Mouse (Mus musculus) urinary bladder, postnatal 10 days (tissue): Measurements from ENCODE around the gene Rpusd3.

ENCODE experiments used
- DNase-seq: peaks from one replicate; pipeline ENCODE4 v3.0.0; 2022; ENCODE audit warnings: low spot score

Gene Rpusd3

DNA sequence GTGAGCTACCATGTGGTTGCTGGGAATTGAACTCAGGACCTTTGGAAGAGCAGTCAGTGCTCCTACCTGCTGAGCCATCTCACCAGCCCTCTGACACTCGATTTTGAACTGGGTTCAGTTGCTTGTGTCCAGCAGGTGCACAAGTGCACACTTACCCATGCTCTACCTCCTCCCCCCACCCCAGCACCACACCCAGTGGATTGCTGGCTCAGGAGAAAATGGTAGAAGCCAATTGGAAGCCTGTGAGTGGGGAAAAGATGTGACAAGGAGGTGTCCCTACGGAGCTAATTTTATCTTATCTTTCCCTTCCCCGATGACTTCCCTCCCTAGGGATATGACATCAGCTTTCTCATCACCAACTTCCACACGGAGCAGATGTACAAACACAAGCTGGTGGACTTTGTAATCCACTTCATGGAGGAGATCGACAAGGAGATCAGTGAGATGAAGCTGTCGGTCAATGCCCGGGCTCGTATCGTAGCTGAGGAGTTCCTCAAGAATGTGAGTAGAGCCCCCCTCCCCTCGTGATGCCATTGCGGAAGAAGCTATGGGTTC lies 33.9 kb downstream of the Rpusd3 start:
- no peak for DNase-seq

DNA sequence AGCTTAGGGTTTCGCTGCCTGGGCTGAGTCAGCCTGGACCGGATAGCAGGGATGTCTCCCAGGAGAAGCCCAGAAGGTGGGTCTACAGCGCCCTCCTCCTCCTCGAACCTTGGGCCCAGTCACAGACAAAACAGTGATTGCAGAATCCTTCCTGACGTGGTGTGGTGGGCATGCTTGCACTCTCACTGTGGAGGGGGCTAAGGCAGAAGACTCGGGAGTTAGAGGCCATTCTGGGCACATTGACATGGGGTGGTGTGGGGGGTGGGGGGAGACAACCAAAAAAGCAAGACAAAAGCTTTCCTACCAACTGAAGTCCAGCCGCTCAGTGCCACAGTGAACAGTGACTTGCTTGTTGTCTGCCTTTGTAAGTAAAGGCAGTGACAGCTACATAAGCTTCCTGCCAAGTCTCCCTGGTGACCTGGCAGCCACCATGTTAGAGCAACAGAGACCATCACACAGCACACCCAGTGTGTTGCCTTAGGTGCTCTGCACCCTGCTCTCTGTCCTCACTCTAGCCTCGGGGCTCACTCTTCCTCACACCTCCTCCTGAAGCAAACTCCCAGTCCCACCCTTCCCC lies 34.7 kb downstream of the Rpusd3 start:
- DNase-seq, result no peak

DNA sequence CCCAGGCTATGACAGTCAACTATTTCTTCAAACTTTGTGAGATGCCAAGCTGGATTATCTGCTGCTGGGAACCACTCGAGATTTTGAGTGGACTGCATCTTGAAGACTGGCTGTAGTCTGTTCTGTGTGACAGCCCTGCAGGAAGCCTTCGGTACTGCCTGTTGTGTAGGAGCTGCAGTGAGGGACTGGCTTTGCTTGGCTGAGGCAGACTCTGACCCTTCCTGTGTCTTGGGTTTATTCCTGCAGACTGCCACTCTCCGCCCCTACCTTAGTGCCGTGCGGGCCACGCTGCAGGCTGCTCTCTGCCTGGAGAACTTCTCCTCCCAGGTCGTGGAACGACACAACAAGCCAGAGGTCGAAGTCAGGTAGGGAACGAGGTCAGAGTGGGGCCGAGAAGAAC lies 38.7 kb downstream of the Rpusd3 start:
- DNase-seq, result no peak

DNA sequence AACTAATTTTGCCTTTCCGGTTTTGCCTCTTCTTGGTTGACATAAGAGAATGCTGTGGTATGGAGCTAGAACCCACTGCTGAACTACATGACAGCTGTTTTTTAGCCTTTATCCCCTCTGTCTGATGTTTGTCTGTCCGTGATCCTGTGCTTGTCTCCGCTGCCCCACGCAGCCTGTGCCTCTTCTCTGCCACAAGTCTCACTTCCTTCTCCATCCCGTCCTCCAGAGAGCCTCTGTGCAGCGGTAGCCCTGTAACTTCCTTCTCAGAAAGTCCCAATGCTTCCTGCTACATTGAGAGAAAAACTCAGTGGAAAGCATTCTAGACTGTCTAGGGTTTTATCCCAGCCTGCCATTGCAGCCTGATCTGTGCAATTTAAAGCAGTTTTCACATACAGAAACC lies 39.9 kb downstream of the Rpusd3 start:
- DNase-seq, result no peak

DNA sequence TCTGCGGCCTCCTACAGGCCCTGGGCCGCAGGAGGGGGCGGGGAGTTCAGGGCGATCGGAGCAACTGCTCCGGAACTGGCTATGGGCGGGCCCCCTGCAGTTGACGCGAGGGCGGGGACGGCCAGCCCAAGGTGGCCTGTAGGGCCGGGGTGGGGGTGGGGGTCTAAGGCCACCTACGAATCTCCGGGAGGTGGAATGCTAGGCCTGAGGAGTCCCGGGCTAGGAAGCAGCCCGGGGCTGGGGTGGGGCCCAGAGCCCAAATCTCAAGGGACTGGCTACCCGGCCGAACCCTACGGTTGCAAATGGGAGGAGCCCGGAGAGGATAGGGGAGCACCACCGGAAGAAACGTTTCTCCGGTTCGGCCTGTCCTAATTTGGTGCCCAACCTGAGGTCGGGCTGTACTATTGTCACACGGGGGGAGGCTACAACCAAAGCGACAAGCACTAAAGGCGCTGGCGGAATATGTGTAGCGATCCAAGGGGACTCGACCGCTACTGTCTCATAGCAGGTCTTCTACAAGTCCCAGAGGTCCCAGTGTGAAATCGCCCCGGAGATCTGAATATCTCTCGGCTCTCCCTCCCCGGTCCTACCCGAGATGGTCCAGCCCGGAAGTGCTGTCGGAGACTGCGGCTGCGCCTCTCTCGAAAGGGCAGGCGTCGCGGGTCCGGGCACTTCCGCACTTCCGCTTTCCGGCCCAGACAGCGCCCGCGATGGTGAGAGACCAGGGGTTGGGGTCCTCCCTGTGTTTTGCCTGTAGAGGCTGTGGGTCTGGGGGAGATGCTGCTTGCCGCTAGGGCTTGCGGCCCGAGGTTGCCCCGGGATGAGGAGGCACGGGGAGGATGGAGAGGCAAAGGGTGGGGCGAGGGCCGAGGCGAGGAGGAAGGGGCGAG lies 41.4 kb downstream of the Rpusd3 start, which contains the start of the genes Tada3 and Arpc4:
Gene Tada3, minus strand, starts transcription at position 388 of the 890 bp plus-strand sequence.
Gene Arpc4, plus strand, starts transcription at position 620 of the 890 bp plus-strand sequence.
- peak; percentile 62 for DNase-seq

DNA sequence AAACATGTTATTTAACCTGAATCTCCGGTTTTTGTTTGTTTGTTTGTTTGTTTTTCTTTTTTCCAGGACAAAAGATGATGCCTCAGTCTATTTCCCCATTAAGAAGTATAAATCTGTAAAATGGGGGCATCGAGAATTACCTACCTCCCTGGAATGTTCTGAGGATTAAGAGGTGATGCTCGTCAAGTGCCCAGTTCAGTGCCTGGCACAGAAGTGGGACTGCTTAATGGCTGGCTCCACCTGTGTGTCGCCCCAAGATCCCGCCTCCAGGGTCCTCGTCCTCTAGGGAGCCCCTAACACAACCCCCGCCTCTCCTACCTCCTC lies 42.0 kb downstream of the Rpusd3 start:
- DNase-seq, result no peak

DNA sequence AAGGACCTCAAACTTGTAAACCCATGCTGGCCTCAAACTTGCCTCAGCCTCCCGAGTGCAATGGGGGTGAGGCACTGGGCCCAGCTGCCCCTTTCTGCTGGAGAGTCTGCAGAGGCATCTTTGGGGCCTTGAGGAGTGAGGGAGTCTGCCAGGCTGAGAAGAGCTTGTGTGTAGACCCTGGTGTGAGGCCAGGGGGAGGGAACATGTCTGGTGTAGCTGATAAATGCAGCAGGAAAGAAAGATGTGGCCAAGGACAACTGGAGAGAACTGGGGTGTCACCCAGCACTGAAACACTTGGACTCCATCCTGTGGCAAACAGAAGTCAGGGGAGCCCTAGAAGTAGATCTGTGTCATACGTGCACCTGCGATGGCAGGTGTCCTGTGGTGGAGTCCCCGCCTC lies 45.6 kb downstream of the Rpusd3 start:
- no peak for DNase-seq

DNA sequence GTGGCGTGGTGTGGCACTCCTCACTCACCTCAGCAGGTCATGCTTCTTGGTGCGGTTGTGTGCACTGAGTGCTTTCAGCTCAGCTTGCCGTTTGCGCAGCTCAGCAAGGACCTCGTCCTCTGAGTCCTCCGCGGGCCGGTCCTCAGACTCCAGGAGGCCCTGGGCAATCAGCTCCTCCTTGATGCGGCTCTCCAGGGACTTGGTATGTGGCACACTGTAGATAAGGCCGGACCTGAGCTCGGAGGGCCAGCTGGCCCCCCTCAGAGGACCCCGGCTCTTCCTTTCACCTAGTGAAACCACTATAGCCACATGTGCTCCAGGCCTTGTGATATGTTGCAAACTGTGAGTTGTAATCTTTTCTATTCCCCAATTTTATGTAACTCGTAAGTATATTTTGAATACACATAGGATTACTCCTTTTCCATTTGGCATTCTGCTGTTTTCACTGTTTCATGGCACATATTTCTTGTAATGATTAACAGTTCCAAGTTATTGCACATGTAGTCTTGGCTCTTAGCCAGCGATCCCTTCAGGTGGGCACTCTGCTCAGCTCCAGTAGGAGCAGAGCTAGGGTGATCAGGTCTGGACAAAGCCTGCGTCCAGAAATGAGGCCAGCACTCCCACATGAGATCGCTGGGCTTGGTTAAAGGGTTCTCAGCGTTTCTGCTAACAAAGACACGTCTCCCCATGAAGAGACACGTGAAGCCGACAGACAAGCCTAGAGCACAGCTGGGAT lies 48.8 kb downstream of the Rpusd3 start:
- DNase-seq, result no peak

DNA sequence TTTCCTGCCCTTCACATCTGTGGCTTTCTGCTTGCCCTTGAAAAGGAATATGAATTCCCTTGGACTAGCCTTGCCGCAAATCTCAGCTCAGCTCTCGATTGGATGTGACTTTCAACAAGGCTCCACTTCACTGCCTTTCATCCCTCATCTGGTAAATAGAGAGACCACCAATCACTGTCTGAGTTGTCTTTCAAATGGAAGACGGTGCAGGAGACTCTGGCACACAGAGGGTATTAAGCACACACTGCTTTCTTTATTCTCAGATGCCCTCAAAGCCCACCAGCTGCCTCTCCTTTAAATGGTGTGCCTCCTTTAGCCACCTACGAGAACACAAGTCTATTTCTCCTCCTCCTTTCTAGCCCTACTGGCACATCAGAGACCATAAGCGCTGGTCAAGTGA lies 50.6 kb downstream of the Rpusd3 start:
- DNase-seq, result no peak

DNA sequence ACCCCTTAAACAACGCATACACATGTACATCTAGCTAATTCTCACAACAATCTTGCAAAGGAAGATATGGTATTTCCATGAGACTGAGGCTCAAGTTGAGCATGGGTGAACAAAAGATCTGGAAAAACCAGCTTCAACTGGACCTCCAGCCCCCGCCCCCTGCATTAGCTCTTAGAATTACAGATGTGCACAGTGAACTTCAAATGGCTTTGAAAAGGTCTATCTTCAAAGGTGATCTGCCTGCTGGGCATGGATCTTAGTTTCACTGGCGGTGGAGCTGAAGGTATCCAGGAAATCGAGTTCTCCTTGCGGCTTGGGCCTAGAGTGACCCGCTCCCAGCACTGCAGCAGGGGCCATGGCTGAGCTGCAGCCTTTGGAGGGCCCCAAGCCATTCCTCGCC lies 51.0 kb downstream of the Rpusd3 start:
- DNase-seq, result no peak

DNA sequence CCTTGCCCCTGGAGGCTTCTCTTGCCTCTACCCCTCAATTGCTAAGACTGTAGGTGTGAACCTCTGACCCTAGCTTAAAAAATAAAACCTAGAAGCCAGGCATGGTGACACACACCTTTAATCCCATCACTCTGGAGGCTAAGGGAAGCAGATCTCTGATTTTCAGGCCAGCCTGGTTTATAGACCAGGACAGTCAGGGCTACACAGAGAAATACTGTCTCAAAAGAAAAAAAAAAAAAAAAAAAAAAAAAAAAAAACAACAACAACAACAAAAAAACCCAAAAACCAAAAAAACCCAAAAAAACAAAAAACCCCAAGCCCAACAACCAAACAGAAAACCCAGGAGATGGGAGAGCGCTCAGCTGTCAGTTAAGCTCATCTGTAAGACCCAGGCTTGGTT lies 51.6 kb downstream of the Rpusd3 start:
- no peak for DNase-seq

DNA sequence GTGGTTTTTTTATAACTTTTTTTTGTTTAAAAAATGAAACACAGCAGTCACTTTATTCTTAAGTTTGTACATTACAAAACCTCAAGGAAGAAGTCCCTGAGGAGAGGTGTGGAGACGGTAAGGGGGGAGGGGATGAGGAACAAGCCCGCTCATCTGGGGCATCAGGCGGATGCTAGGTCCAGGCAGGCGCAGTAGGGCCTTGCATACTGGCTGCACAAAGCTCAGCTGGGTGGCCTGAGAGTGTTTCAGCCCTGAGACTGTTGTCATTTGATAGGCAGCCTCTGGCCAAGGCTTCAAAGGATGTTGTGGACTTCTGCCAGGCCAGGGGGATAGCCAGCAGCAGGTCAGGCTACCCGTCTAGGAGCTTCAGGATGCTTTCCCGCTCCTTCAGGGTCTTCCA lies 52.5 kb downstream of the Rpusd3 start:
- DNase-seq, result no peak
